Comparison of ENCODE assay signal across 8 mouse cellular contexts in the genomic region with DNA sequence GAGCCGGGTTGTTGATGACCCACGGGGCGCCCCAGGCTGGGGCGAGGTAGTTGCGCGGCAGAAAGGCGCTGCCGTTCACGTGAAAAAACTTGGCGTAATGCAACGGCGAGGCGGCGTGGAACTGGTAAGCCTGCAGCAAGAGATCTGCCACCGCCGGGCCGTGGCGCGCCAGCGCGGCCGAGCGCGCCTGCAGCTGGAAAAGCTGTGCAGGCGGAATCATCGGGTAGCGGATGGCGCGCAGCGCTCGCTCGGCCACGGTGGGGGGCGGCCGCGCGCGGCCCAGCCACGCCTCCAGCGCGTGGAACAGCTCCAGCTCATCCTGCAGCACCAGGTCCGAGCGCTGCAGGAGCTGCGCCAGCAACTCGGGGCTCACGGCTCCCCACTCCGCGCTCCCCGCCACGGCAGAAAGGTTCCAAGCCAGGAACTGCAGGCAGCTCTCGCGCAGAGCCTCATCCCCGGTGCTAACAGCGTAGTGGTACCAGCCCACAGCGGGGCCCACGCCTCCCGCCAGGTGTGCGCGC. TPM values are rescaled to one million over a fixed set of nuclear protein-coding genes. Genes with fewer than 3 reads are reported as not detected.
DNase-seq lines count a peak whose midpoint lies in the region; ATAC-seq and TF ChIP-seq lines count a peak whose summit lies in the region.

No protein-coding gene starts in this region.

- peak overlapping the region; percentile 59 for H3K4me3 ChIP-seq in ES-Bruce4 (ENCODE audit: low read depth, low read length)
- H3K4me3 ChIP-seq in embryonic facial prominence, embryonic 12.5 days, result peak overlapping the region; percentile 47
- H3K4me3 ChIP-seq in intestine, embryonic 16.5 days (ENCODE audit: low read length), result peak overlapping the region; percentile 49
- peak overlapping the region; percentile 47 for H3K4me3 ChIP-seq in midbrain, embryonic 14.5 days (replicated peaks; ENCODE audit: low read depth, low read length)

- no peaks in the 10 kb centered on the region for H3K9me3 ChIP-seq in ES-Bruce4 (replicated peaks; ENCODE audit: control insufficient read depth, insufficient read depth, low read length, poor library complexity, severe bottlenecking)
- H3K9me3 ChIP-seq in embryonic facial prominence, embryonic 12.5 days, result no peaks in the 10 kb centered on the region
- H3K9me3 ChIP-seq in intestine, embryonic 16.5 days (ENCODE audit: control insufficient read depth, low read length), result no peaks in the 10 kb centered on the region
- no peaks in the 10 kb centered on the region for H3K9me3 ChIP-seq in midbrain, embryonic 14.5 days (ENCODE audit: control insufficient read depth, low read length)

- no peak for TF ChIP-seq POLR2A in ES-Bruce4 (IDR thresholded peaks at IDR 0.05; ENCODE audit: insufficient read depth, low read length)

- TF ChIP-seq EP300 in ES-Bruce4 (IDR thresholded peaks at IDR 0.05; ENCODE audit: insufficient read depth, low read depth, low read length), result no peak

- under 1% methylated on average over 58 of the region's 59 CpGs for WGBS in embryonic facial prominence, embryonic 12.5 days
- WGBS in intestine, embryonic 16.5 days, result 1% methylated on average over 59 of the region's 59 CpGs
- WGBS in midbrain, embryonic 14.5 days, result 1% methylated on average over 59 of the region's 59 CpGs

- H3K4me1 ChIP-seq in ES-Bruce4 (ENCODE audit: control insufficient read depth, insufficient read depth, low read length), result peaks cover 10% of the 10 kb centered on the region
- peaks cover 36% of the 10 kb centered on the region for H3K4me1 ChIP-seq in embryonic facial prominence, embryonic 12.5 days
- peaks cover 16% of the 10 kb centered on the region for H3K4me1 ChIP-seq in intestine, embryonic 16.5 days (ENCODE audit: control insufficient read depth, insufficient read depth, low read length)
- H3K4me1 ChIP-seq in midbrain, embryonic 14.5 days (ENCODE audit: control insufficient read depth, insufficient read depth, low read length), result peaks cover 54% of the 10 kb centered on the region

- no peak for TF ChIP-seq CTCF in ES-Bruce4 (IDR thresholded peaks at IDR 0.05; ENCODE audit: low read depth, low read length)

- intact Hi-C loops in gastrocnemius, postnatal 14 days (cut with DNase I; ENCODE audit: low total_unique reads), result loop anchor here (2.0 kb wide), 1 partner anchor 45 kb away; no protein-coding TSS in a partner anchor

- H3K4me2 ChIP-seq in embryonic facial prominence, embryonic 12.5 days (replicated peaks), result peak overlapping the region; percentile 95
- peak overlapping the region; percentile 80 for H3K4me2 ChIP-seq in intestine, embryonic 16.5 days (ENCODE audit: low read depth, low read length)
- H3K4me2 ChIP-seq in midbrain, embryonic 14.5 days (ENCODE audit: low read length), result peak overlapping the region; percentile 94

- no peaks in the 10 kb centered on the region for H3K36me3 ChIP-seq in ES-Bruce4 (ENCODE audit: control insufficient read depth, insufficient read depth, low read length, poor library complexity, severe bottlenecking)
- H3K36me3 ChIP-seq in embryonic facial prominence, embryonic 12.5 days, result no peaks in the 10 kb centered on the region
- H3K36me3 ChIP-seq in intestine, embryonic 16.5 days (ENCODE audit: control insufficient read depth, insufficient read depth, low read length), result no peaks in the 10 kb centered on the region
- H3K36me3 ChIP-seq in midbrain, embryonic 14.5 days (ENCODE audit: control insufficient read depth, insufficient read depth, low read length), result no peaks in the 10 kb centered on the region

- H3K9ac ChIP-seq in ES-Bruce4 (ENCODE audit: low read depth, poor library complexity, severe bottlenecking), result peak overlapping the region; percentile 50
- H3K9ac ChIP-seq in embryonic facial prominence, embryonic 12.5 days, result peak overlapping the region; percentile 50
- H3K9ac ChIP-seq in intestine, embryonic 16.5 days (ENCODE audit: low read depth, low read length), result peak overlapping the region; percentile 4; the same call in 1 of the 2 replicates
- H3K9ac ChIP-seq in midbrain, embryonic 14.5 days (replicated peaks; ENCODE audit: low read length), result peak overlapping the region; percentile 61

- no peak for ATAC-seq in embryonic facial prominence, embryonic 12.5 days (ENCODE audit: insufficient number of reproducible peaks, insufficient read depth, low FRiP score, low TSS enrichment)
- no peak for ATAC-seq in intestine, embryonic 16.5 days
- ATAC-seq in midbrain, embryonic 14.5 days (ENCODE audit: low FRiP score, low TSS enrichment), result no peak
- ATAC-seq in CD4-positive, CD25-positive, alpha-beta regulatory T cell, adult 4 months, result no peak

- no peak overlapping the region for H3K27ac ChIP-seq in ES-Bruce4 (ENCODE audit: insufficient read depth, low read length)
- no peak overlapping the region for H3K27ac ChIP-seq in embryonic facial prominence, embryonic 12.5 days
- H3K27ac ChIP-seq in intestine, embryonic 16.5 days (ENCODE audit: low read length), result no peak overlapping the region
- peak overlapping the region; percentile 70 for H3K27ac ChIP-seq in midbrain, embryonic 14.5 days (replicated peaks; ENCODE audit: low read depth, low read length)

- H3K27me3 ChIP-seq in ES-Bruce4 (ENCODE audit: control insufficient read depth, insufficient read depth, low read length, poor library complexity, severe bottlenecking), result 0 out of 2 replicates have a peak, but pooled peaks cover 4% of the 10 kb centered on the region
- peaks cover 81% of the 10 kb centered on the region for H3K27me3 ChIP-seq in embryonic facial prominence, embryonic 12.5 days
- peaks cover 61% of the 10 kb centered on the region for H3K27me3 ChIP-seq in intestine, embryonic 16.5 days (replicated peaks; ENCODE audit: control insufficient read depth, insufficient read depth, low read length)
- peaks cover 14% of the 10 kb centered on the region for H3K27me3 ChIP-seq in midbrain, embryonic 14.5 days (ENCODE audit: control insufficient read depth, insufficient read depth, low read length)

- peak; percentile 32 for DNase-seq in gastrocnemius, postnatal 14 days
- DNase-seq in gastrocnemius, adult 18-20 months (ENCODE audit: low spot score), result no peak
- peak; percentile 85 for DNase-seq in midbrain, embryonic 14.5 days
- DNase-seq in lung, postnatal 10 days, result no peak

RNA-seq across cellular contexts. Expression of a gene that starts 3.8 kb away (rescaled TPM):
- total RNA-seq in gastrocnemius, postnatal 14 days (2021), result 1 to 10 TPM in 1 of 2 experiments, under 1 TPM in 1; 0.38 to 1.1 TPM
- not detected for total RNA-seq in gastrocnemius, adult 18-20 months (2021)
- 0.93 TPM in 1 of 2 replicates, not detected in the other for polyA plus RNA-seq in ES-Bruce4 (2011; ENCODE audit: insufficient read depth, insufficient read length, low read depth, missing spikeins)
- 7.6 and 8.7 TPM in 2 replicates for polyA plus RNA-seq in embryonic facial prominence, embryonic 12.5 days (2016; fragmentation: Nextera tagmentation; extraction: Ambion mirVana)
- polyA plus RNA-seq in intestine, embryonic 16.5 days (2015; fragmentation: Nextera tagmentation; extraction: Ambion mirVana), result 0.71 and 0.87 TPM in 2 replicates
- polyA plus RNA-seq in midbrain, embryonic 14.5 days (2014; fragmentation: Nextera tagmentation; extraction: Ambion mirVana), result 18.6 and 21.6 TPM in 2 replicates
- polyA plus RNA-seq in CD4-positive, CD25-positive, alpha-beta regulatory T cell, adult 4 months (2017; shearing (Covaris generic)), result not detected

RNA-seq across cellular contexts. Expression of a gene that starts 6.8 kb away (rescaled TPM):
- not detected for total RNA-seq in gastrocnemius, postnatal 14 days (2021)
- total RNA-seq in gastrocnemius, adult 18-20 months (2021), result not detected
- not detected in 2 replicates for polyA plus RNA-seq in ES-Bruce4 (2011; ENCODE audit: insufficient read depth, insufficient read length, low read depth, missing spikeins)
- polyA plus RNA-seq in embryonic facial prominence, embryonic 12.5 days (2016; fragmentation: Nextera tagmentation; extraction: Ambion mirVana), result not detected in 2 replicates
- polyA plus RNA-seq in intestine, embryonic 16.5 days (2015; fragmentation: Nextera tagmentation; extraction: Ambion mirVana), result 0.20 and 0.43 TPM in 2 replicates
- polyA plus RNA-seq in midbrain, embryonic 14.5 days (2014; fragmentation: Nextera tagmentation; extraction: Ambion mirVana), result not detected in 2 replicates
- polyA plus RNA-seq in CD4-positive, CD25-positive, alpha-beta regulatory T cell, adult 4 months (2017; shearing (Covaris generic)), result not detected

RNA-seq across cellular contexts. Expression of a gene that starts 26.8 kb away (rescaled TPM):
- total RNA-seq in gastrocnemius, postnatal 14 days (2021), result 1 to 10 TPM; 1.3 to 4.2 TPM
- total RNA-seq in gastrocnemius, adult 18-20 months (2021), result 1 to 10 TPM in 1 of 2 experiments, under 1 TPM in 1; 0.57 to 1.1 TPM
- 1.0 and 1.4 TPM in 2 replicates for polyA plus RNA-seq in ES-Bruce4 (2011; ENCODE audit: insufficient read depth, insufficient read length, low read depth, missing spikeins)
- polyA plus RNA-seq in embryonic facial prominence, embryonic 12.5 days (2016; fragmentation: Nextera tagmentation; extraction: Ambion mirVana), result 2.1 and 2.4 TPM in 2 replicates
- 0.15 and 0.51 TPM in 2 replicates for polyA plus RNA-seq in intestine, embryonic 16.5 days (2015; fragmentation: Nextera tagmentation; extraction: Ambion mirVana)
- 0.88 and 0.96 TPM in 2 replicates for polyA plus RNA-seq in midbrain, embryonic 14.5 days (2014; fragmentation: Nextera tagmentation; extraction: Ambion mirVana)
- not detected for polyA plus RNA-seq in CD4-positive, CD25-positive, alpha-beta regulatory T cell, adult 4 months (2017; shearing (Covaris generic))

RNA-seq across cellular contexts. Expression of a gene that starts 59.0 kb away (rescaled TPM):
- total RNA-seq in gastrocnemius, postnatal 14 days (2021), result 10 to 100 TPM; 39.1 to 43.0 TPM
- total RNA-seq in gastrocnemius, adult 18-20 months (2021), result 10 to 100 TPM; 39.7 to 43.7 TPM
- polyA plus RNA-seq in ES-Bruce4 (2011; ENCODE audit: insufficient read depth, insufficient read length, low read depth, missing spikeins), result 48.8 and 57.0 TPM in 2 replicates
- polyA plus RNA-seq in embryonic facial prominence, embryonic 12.5 days (2016; fragmentation: Nextera tagmentation; extraction: Ambion mirVana), result 55.7 and 56.3 TPM in 2 replicates
- 10.5 and 10.9 TPM in 2 replicates for polyA plus RNA-seq in intestine, embryonic 16.5 days (2015; fragmentation: Nextera tagmentation; extraction: Ambion mirVana)
- 2.1 and 7.0 TPM in 2 replicates for polyA plus RNA-seq in midbrain, embryonic 14.5 days (2014; fragmentation: Nextera tagmentation; extraction: Ambion mirVana)
- polyA plus RNA-seq in CD4-positive, CD25-positive, alpha-beta regulatory T cell, adult 4 months (2017; shearing (Covaris generic)), result not detected

Comparison
In these comparisons a context has a peak if more than half of its experiments do, and no peak if none do; other contexts are left out.
1. DNase-seq: peak in gastrocnemius, postnatal 14 days (single experiment) and midbrain, embryonic 14.5 days (single experiment); none in gastrocnemius, adult 18-20 months (single experiment) and lung, postnatal 10 days (single experiment).
2. H3K9ac ChIP-seq: peak in every context shown above with its lines; median percentile 61 in midbrain, embryonic 14.5 days; 50 in ES-Bruce4; 50 in embryonic facial prominence, embryonic 12.5 days; 4 in intestine, embryonic 16.5 days.
3. Peak in every context shown above with its lines, with median percentiles within 50 percentile points of each other: H3K4me3 ChIP-seq and H3K4me2 ChIP-seq.